Mouse (Mus musculus): ENCODE measurements around the gene Glis3. TPM values are rescaled to one million over a fixed set of nuclear protein-coding genes. Genes with fewer than 3 reads are reported as not detected.
A peak's percentile ranks its signal among the peaks of the same experiment; 100 is the strongest.

The Glis3 gene
- polyA plus RNA-seq, 1 experiment from 2014 or later = 8.5 TPM

DNA sequence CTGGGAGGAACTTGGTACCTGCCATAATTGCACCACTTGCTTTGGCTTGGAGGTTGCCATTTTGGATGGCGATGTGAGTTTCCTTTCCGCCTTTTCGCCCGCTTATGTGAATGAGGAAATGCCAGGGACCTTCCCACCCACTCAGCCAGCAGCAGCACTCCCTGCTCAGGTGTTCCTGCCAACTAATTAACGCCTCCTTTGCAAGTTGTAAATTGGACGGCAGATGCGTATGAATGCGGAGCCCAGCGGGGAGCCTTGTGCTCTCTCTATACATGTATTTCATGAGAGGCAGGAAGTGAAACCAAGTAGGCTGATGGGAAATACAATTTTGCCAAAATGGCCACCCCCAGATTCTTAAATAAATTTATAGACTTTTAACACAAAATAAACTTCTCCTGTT lies 444.8 kb downstream of the Glis3 start:
- H3K4me1 ChIP-seq = 0 out of 2 replicates have a peak, but pooled peaks cover 3% of the 10 kb centered on the region
- H3K36me3 ChIP-seq = no peaks in the 10 kb centered on the region
- H3K4me3 ChIP-seq (replicated peaks) = no peak overlapping the region
- ATAC-seq (ENCODE audit: insufficient number of reproducible peaks, low FRiP score, low TSS enrichment, low read depth) = no peak
- WGBS = 94% methylated on average over 9 of the region's 9 CpGs
- H3K27ac ChIP-seq (replicated peaks) = no peak overlapping the region
- H3K4me2 ChIP-seq (replicated peaks) = no peak overlapping the region
- H3K9ac ChIP-seq = no peak overlapping the region
- no peaks in the 10 kb centered on the region for H3K9me3 ChIP-seq (replicated peaks)
- H3K27me3 ChIP-seq = no peaks in the 10 kb centered on the region

DNA sequence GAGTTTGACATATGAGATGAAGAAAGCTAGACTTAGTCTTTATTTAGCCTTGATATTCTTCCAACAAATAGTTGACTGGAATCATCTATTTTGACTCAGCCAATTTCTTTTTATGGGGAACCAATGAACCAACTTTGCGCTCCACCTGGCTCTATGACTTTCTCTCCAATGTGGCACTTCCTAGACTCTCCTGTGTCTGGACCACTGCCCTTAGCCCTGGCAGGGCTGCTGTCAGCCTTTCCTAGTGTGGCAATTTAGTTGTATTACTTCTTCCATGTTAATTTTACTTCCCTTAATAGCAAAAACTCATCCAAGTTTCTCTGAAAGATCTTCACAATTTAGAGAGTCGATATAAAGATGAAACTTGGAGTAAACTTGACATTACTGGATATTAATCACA lies 445.2 kb downstream of the Glis3 start:
- H3K9me3 ChIP-seq (replicated peaks) = no peaks in the 10 kb centered on the region
- no peak overlapping the region for H3K27ac ChIP-seq (replicated peaks)
- no peaks in the 10 kb centered on the region for H3K27me3 ChIP-seq
- WGBS = 90% methylated on average over 2 of the region's 2 CpGs
- H3K4me1 ChIP-seq = 0 out of 2 replicates have a peak, but pooled peaks cover 3% of the 10 kb centered on the region
- no peak for ATAC-seq (ENCODE audit: insufficient number of reproducible peaks, low FRiP score, low TSS enrichment, low read depth)
- no peak overlapping the region for H3K4me3 ChIP-seq (replicated peaks)
- H3K9ac ChIP-seq = no peak overlapping the region
- no peak overlapping the region for H3K4me2 ChIP-seq (replicated peaks)
- no peaks in the 10 kb centered on the region for H3K36me3 ChIP-seq

DNA sequence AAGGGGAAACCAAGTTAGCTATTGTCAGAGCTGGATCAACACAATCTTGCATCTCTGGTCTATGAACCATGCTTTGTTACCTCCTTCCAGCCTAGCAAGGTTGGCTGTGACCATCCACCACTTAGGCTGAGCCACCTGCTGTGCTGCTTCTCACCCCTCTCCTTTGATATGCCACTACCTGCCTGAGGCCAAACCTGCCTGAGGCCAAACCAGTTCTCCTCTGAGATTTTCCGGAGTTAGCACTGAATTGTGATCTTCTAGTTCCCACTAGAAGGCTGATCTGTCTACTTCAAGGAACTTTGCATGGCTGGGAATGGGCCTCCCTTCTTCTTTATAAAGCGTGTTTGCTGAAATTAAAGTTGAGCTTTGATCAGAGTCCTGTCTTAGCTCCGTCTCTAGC lies 448.4 kb downstream of the Glis3 start:
- Histone ChIP-seq H3K9me3 (replicated peaks) (no peaks in the 10 kb centered on the region), H3K4me1 (peaks cover 8% of the 10 kb centered on the region), H3K36me3 (no peaks in the 10 kb centered on the region), H3K4me2 (replicated peaks) (no peak overlapping the region), H3K9ac (no peak overlapping the region), H3K27me3 (no peaks in the 10 kb centered on the region), H3K4me3 (replicated peaks) (no peak overlapping the region), H3K27ac (replicated peaks) (no peak overlapping the region)
- ATAC-seq (ENCODE audit: insufficient number of reproducible peaks, low FRiP score, low TSS enrichment, low read depth) = no peak
- 66% methylated on average over 3 of the region's 3 CpGs for WGBS

DNA sequence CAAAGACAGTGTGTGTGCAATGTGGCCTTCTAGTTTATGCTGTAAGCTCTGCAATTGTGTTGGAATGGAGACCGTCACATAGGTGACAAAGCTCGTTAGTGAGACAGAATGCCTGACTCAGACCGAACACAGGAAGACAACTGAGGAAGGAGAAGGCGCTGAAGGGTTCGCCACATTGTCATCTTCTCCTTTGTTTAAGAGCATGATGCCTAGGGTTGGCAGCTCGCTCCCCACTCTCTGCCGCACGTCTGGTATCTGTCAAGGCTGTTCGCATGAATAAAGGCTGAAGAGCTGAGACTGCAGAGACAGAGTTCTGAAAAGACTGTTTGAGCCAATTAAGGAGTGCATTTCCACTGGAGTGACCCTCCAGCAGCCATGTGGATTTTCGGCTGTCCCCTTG lies 452.4 kb downstream of the Glis3 start:
- ATAC-seq (ENCODE audit: insufficient number of reproducible peaks, low FRiP score, low TSS enrichment, low read depth) = no peak
- H3K4me1 ChIP-seq = peaks cover 12% of the 10 kb centered on the region
- peak overlapping the region; percentile 58; the same call in 1 of the 2 replicates for H3K27ac ChIP-seq (replicated peaks)
- H3K9me3 ChIP-seq (replicated peaks) = no peaks in the 10 kb centered on the region
- no peaks in the 10 kb centered on the region for H3K36me3 ChIP-seq
- no peak overlapping the region for H3K4me3 ChIP-seq (replicated peaks)
- WGBS = 52% methylated on average over 10 of the region's 10 CpGs
- no peak overlapping the region for H3K4me2 ChIP-seq (replicated peaks)
- no peak overlapping the region for H3K9ac ChIP-seq
- no peaks in the 10 kb centered on the region for H3K27me3 ChIP-seq

DNA sequence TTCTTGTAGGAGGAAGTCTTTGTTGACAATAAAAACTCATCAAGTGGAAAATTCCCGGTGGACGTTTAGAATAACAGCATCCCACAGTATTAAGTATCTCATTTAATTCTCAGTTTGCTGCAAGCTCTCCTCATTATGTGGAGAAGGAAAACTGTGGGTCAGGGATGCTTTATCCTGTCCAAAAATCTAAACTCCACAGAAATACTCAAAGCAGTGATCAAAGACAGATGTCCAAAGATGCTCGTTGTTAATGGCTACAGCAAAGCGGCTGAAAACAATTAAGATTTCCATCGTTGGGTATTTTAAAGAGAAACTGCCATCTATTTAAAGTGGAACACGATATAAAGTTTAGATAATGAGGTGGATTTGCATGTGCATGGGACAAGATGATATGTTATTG lies 454.2 kb downstream of the Glis3 start:
- H3K4me1 ChIP-seq = peaks cover 12% of the 10 kb centered on the region

DNA sequence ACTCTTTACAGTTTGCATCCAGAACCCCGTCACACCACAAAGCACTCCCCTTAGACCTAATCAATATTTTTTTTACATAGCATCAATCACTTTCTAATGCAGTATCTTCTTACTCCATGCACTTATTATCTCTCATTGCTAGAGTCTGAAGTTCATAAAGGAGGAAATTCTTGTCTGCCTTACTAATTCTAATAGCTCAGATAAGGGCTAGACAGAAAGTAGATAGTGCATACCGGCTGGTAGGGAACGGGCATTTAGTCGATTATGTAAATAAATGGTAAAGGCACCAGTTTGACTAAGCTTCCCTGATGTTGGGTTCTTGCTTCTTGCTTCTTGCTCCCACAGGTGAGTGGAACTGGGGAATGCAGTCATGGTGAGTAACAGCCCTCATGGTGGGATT lies 468.2 kb downstream of the Glis3 start:
- Histone ChIP-seq H3K4me1 (no peaks in the 10 kb centered on the region), H3K27ac (replicated peaks) (no peak overlapping the region), H3K9me3 (replicated peaks) (no peaks in the 10 kb centered on the region), H3K9ac (no peak overlapping the region), H3K4me2 (replicated peaks) (no peak overlapping the region), H3K4me3 (replicated peaks) (no peak overlapping the region), H3K36me3 (no peaks in the 10 kb centered on the region), H3K27me3 (no peaks in the 10 kb centered on the region)
- WGBS = 90% methylated on average over 4 of the region's 4 CpGs
- ATAC-seq (ENCODE audit: insufficient number of reproducible peaks, low FRiP score, low TSS enrichment, low read depth) = no peak

More for the DNA sequence above, 454.2 kb downstream of the Glis3 start:
- Histone ChIP-seq H3K4me2 (replicated peaks) (no peak overlapping the region), H3K4me3 (replicated peaks) (no peak overlapping the region), H3K9me3 (replicated peaks) (no peaks in the 10 kb centered on the region), H3K27ac (replicated peaks) (no peak overlapping the region), H3K36me3 (no peaks in the 10 kb centered on the region), H3K9ac (no peak overlapping the region), H3K27me3 (no peaks in the 10 kb centered on the region)
- no peak for ATAC-seq (ENCODE audit: insufficient number of reproducible peaks, low FRiP score, low TSS enrichment, low read depth)
- 36% methylated on average over 6 of the region's 6 CpGs for WGBS

Other genes starting within 250 kb of the Glis3 start
- 2.1 and 2.2 TPM in 2 replicates for gene Slc1a1, start 155.0 kb upstream of the Glis3 start, polyA plus RNA-seq (2015; fragmentation: Nextera tagmentation; extraction: Ambion mirVana)